ENCODE assay signal across 7 mouse cellular contexts in the genomic region with DNA sequence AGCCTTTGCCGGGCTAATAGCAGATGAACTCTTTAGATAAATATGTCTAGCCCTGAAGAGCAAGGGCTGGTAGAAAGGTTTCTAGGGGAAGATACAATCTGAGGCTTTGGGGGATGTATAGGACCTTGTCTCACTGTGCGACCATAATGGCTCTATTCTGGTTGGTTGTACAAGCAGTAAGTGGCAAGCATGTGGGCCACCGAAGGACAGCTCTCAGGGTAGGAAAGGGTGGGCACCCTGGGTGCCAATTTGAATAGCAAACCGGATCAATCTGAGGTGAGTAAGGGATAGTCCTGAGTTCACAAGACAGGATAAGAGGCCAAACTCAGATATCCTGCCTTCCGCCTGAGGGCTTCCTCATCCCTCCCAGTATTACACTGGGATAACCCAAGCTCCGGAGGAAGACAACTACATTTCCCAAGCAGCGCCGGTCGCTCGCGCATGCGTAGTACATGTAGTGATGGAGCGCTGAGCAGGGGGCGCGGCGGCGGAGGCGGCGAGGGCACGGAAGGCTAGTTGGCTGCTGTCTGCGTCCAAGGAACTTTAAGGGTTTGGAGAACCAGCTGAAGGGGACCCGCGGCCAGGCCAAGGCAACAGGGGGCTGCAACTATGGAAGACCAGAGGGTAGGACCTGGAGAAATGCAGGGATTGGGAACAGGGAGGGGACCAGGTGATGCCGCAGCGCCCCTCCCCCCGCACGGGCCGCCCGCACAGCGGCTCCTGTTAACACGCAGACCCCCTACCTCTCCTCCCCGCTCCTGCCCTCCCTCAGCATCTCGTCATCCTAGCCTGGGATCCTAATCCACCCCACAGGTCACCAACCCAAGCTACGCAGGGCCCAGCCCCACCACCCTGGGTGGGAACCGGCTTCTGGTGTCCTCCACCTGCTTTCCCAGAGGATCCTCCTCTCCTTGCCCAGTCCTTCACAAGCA. TPM values are rescaled to one million over a fixed set of nuclear protein-coding genes. Genes with fewer than 3 reads are reported as not detected.
DNase-seq lines count a peak whose midpoint lies in the region; TF ChIP-seq lines count a peak whose summit lies in the region.

A gene (plus strand): TSS at position 480 of the 932 bp plus-strand sequence.

- peak within 1 kb of the TSS; percentile 86 for H3K4me3 ChIP-seq in E14TG2a.4 (replicated peaks; ENCODE audit: low read length)
- peak within 1 kb of the TSS; percentile 67 to 84 for H3K4me3 ChIP-seq in ES-E14 (ENCODE audit: insufficient read depth in 1 of 2, low read depth in 1 of 2, low read length in 2 of 2, poor library complexity in 1 of 2, severe bottlenecking in 1 of 2)
- peak within 1 kb of the TSS; percentile 79 for H3K4me3 ChIP-seq in embryonic facial prominence, embryonic 10.5 days
- H3K4me3 ChIP-seq in hindbrain, embryonic 10.5 days: peak within 1 kb of the TSS; percentile 77
- H3K4me3 ChIP-seq in olfactory bulb, adult 2 months (ENCODE audit: insufficient read depth, low read depth, low read length): peak within 1 kb of the TSS; percentile 69

- peaks cover 22% of the 10 kb centered on the region for H3K36me3 ChIP-seq in E14TG2a.4 (ENCODE audit: insufficient read depth, low read length)
- H3K36me3 ChIP-seq in ES-E14 (ENCODE audit: control insufficient read depth, insufficient read depth, low read length, poor library complexity, severe bottlenecking): no peaks in the 10 kb centered on the region; the same call in 1 of the 2 replicates
- H3K36me3 ChIP-seq in embryonic facial prominence, embryonic 10.5 days (replicated peaks): peaks cover 21% of the 10 kb centered on the region
- H3K36me3 ChIP-seq in hindbrain, embryonic 10.5 days: peaks cover 25% of the 10 kb centered on the region

- no peak for DNase-seq in ES-E14 (ENCODE audit: low read depth, low spot score)
- DNase-seq in embryonic facial prominence, embryonic 10.5 days (ENCODE audit: low spot score): peak; percentile 87
- DNase-seq in hindbrain, embryonic 10.5 days (ENCODE audit: low spot score): peak; percentile 84
- peak; percentile 90 for DNase-seq in left cerebral cortex, postnatal 4 days
- no peak for DNase-seq in gastrocnemius, adult 18-20 months (ENCODE audit: low spot score)

- 8% methylated on average over 35 of the region's 35 CpGs for WGBS in embryonic facial prominence, embryonic 10.5 days
- 9% methylated on average over 35 of the region's 35 CpGs for WGBS in hindbrain, embryonic 10.5 days
- 8% methylated on average over 35 of the region's 35 CpGs for WGBS in olfactory bulb, adult 2 months

- intact Hi-C loops in left cerebral cortex, postnatal 4 days (cut with DNase I): no loop called here

- peaks cover 22% of the 10 kb centered on the region for H3K27me3 ChIP-seq in E14TG2a.4 (ENCODE audit: insufficient read depth, low read length)
- peaks cover 9% of the 10 kb centered on the region; the same call in 1 of the 2 replicates for H3K27me3 ChIP-seq in embryonic facial prominence, embryonic 10.5 days (replicated peaks; ENCODE audit: low read depth, poor library complexity, severe bottlenecking)
- no peaks in the 10 kb centered on the region for H3K27me3 ChIP-seq in hindbrain, embryonic 10.5 days (ENCODE audit: insufficient read depth, poor library complexity, severe bottlenecking)

- TF ChIP-seq POLR2A in olfactory bulb, adult 2 months (IDR thresholded peaks at IDR 0.05; ENCODE audit: insufficient read depth, low read depth, low read length): peak; percentile 22; the same call in 1 of the 2 replicates

- TF ChIP-seq CTCF in E14TG2a.4 (conservative IDR thresholded peaks at IDR 0.05; ENCODE audit: low read length): no peak
- no peak for TF ChIP-seq CTCF in olfactory bulb, adult 2 months (IDR thresholded peaks at IDR 0.05; ENCODE audit: insufficient read depth, low read depth, low read length)

- H3K9me3 ChIP-seq in E14TG2a.4 (ENCODE audit: low read length): no peaks in the 10 kb centered on the region
- no peaks in the 10 kb centered on the region for H3K9me3 ChIP-seq in ES-E14 (ENCODE audit: control insufficient read depth, insufficient read depth, low read depth, low read length)
- H3K9me3 ChIP-seq in embryonic facial prominence, embryonic 10.5 days: no peaks in the 10 kb centered on the region
- H3K9me3 ChIP-seq in hindbrain, embryonic 10.5 days: no peaks in the 10 kb centered on the region

- in situ Hi-C loops in ES-E14 (cut with MboI; ENCODE audit: low sequenced_read_pairs in 2 of 2, unreplicated experiment in 2 of 2): no loop called here

- H3K9ac ChIP-seq in ES-E14 (ENCODE audit: insufficient read depth, low read depth, low read length, poor library complexity, severe bottlenecking): peak within 1 kb of the TSS; percentile 47

- no peak within 1 kb of the TSS for H3K27ac ChIP-seq in ES-E14 (ENCODE audit: insufficient read depth, low read depth, low read length, poor library complexity, severe bottlenecking)
- peak within 1 kb of the TSS; percentile 83 for H3K27ac ChIP-seq in embryonic facial prominence, embryonic 10.5 days (replicated peaks)
- H3K27ac ChIP-seq in hindbrain, embryonic 10.5 days: peak within 1 kb of the TSS; percentile 89
- no peak within 1 kb of the TSS for H3K27ac ChIP-seq in olfactory bulb, adult 2 months (ENCODE audit: insufficient read depth, low read depth, low read length)

- H3K4me1 ChIP-seq in E14TG2a.4 (replicated peaks; ENCODE audit: low read depth, low read length) (peaks cover 22% of the 10 kb centered on the region), ES-E14 (ENCODE audit: control insufficient read depth in 2 of 2, insufficient read depth in 2 of 2, low read length in 2 of 2, poor library complexity in 1 of 2) (no peaks in the 10 kb centered on the region; a peak in 1 of 4 replicates)
- peaks cover 13% of the 10 kb centered on the region for H3K4me1 ChIP-seq in embryonic facial prominence, embryonic 10.5 days
- peaks cover 16% of the 10 kb centered on the region for H3K4me1 ChIP-seq in hindbrain, embryonic 10.5 days (replicated peaks)
- H3K4me1 ChIP-seq in olfactory bulb, adult 2 months (ENCODE audit: control insufficient read depth, insufficient read depth, low read length): peaks cover 10% of the 10 kb centered on the region; the same call in 1 of the 2 replicates

TF ChIP-seq in ES-E14, 5 proteins besides CTCF, POLR2A, EP300 and RAD21:
- no peak for TF ChIP-seq CHD2 (IDR thresholded peaks at IDR 0.05; ENCODE audit: low read depth, low read length)
- TF ChIP-seq ZNF384 (IDR thresholded peaks at IDR 0.05; ENCODE audit: low read depth, low read length): no peak
- peak; percentile 88 for TF ChIP-seq HCFC1 (IDR thresholded peaks at IDR 0.05; ENCODE audit: borderline replicate concordance, insufficient read depth, low read length)
- TF ChIP-seq ZC3H11A (IDR thresholded peaks at IDR 0.05; ENCODE audit: borderline replicate concordance, low read depth, low read length): no peak

RNA-seq across cellular contexts. Expression of the gene that starts here (rescaled TPM):
- total RNA-seq in ES-E14 (2012; rRNA removed): 24.2 and 50.7 TPM in 2 replicates
- 63.3 and 69.4 TPM in 2 replicates for polyA plus RNA-seq in embryonic facial prominence, embryonic 10.5 days (2016; fragmentation: Nextera tagmentation; extraction: Ambion mirVana)
- 67.6 and 99.5 TPM in 2 replicates for polyA plus RNA-seq in hindbrain, embryonic 10.5 days (2016; fragmentation: Nextera tagmentation; extraction: Ambion mirVana)
- total RNA-seq in left cerebral cortex, postnatal 4 days (2021): 100 to 1,000 TPM; 110 to 119 TPM
- not detected in 2 replicates for polyA plus RNA-seq in olfactory bulb, adult 2 months (2012; ENCODE audit: insufficient read depth, insufficient read length, low replicate concordance, missing spikeins)
- total RNA-seq in gastrocnemius, adult 18-20 months (2021): not detected

Comparison
In these comparisons a context has a peak if more than half of its experiments do, and no peak if none do; other contexts are left out.
1. RNA of the gene that starts here (total RNA-seq): 110 to 119 TPM in left cerebral cortex, postnatal 4 days and 24.2 to 50.7 TPM in ES-E14; not detected in gastrocnemius, adult 18-20 months; every median in the first group is over 10 times any median in the second.
2. RNA of the gene that starts here (polyA plus RNA-seq): 67.6 to 99.5 TPM in hindbrain, embryonic 10.5 days and 63.3 to 69.4 TPM in embryonic facial prominence, embryonic 10.5 days; not detected in olfactory bulb, adult 2 months; every median in the first group is over 10 times any median in the second.
3. DNase-seq: peak in embryonic facial prominence, embryonic 10.5 days (single experiment), hindbrain, embryonic 10.5 days (single experiment) and left cerebral cortex, postnatal 4 days (single experiment); none in ES-E14 (single experiment) and gastrocnemius, adult 18-20 months (single experiment).
4. H3K27ac ChIP-seq: peak in embryonic facial prominence, embryonic 10.5 days (single experiment) and hindbrain, embryonic 10.5 days (single experiment); none in ES-E14 (single experiment) and olfactory bulb, adult 2 months (single experiment).
5. Peak in every context shown above with its lines, with median percentiles within 50 percentile points of each other: H3K4me3 ChIP-seq.